Mouse (Mus musculus) induced T-regulatory cell, adult 2 months (primary cell): Measurements from ENCODE around the gene Ppp1r2.
A peak's percentile ranks its signal among the peaks of the same experiment; 100 is the strongest.

Experiments
- DNase-seq: peaks from one replicate; pipeline ENCODE4 v3.0.0-alpha.2; 2012; ENCODE audit warnings: low read depth

Ppp1r2 gene

GRCm38 (mm10) chr16:31290281-31290680, 15.2 kb upstream of the Ppp1r2 start:
- DNase-seq, result no peak

DNA sequence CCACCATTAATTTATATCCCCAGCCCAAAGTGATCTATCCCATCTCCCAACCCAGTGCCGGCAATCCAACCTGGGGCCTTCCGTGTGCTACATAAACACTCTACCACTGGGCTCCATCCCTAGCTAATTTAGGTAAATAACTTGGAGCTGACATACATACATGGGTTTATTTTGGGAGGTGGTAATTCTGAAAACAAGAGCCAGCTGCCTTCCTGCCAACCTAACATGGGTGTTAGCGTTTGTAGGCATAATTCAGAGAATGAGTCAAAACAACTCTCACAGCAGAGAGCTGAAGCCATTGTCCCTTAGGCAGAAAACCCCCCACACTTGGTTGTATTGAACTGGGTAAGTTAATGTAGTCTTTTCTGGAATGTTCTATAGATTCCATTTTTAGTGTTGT, 12.6 kb upstream of the Ppp1r2 start:
- DNase-seq, result no peak

GRCm38 (mm10) chr16:31286801-31287488, 11.9 kb upstream of the Ppp1r2 start:
- DNase-seq, result no peak

DNA sequence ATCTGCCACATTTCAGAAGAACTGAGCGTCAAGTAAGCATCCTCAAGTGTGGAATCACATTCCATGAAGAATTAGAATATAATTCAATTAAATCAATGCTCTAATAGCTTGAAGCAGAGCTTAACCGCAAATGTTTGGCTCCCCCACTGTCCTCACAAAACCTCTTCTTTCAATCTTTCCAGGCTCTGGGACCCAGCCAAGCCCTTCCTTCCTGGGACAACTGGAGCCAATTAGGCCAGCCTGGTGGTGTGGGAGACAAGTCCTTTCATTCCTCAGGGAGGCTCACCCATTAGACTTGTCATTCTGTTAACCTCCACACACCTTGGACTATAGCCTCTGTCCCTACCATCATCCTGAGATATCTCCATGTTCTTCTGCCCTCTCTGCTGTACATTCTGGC, 6.9 kb upstream of the Ppp1r2 start:
- DNase-seq, result no peak

- no peak for DNase-seq
Observed at GRCm38 (mm10) chr16:31280176-31280575, 5.1 kb upstream of the Ppp1r2 start.

- DNase-seq, result no peak
Observed at GRCm38 (mm10) chr16:31278581-31278980, 3.5 kb upstream of the Ppp1r2 start.

DNA sequence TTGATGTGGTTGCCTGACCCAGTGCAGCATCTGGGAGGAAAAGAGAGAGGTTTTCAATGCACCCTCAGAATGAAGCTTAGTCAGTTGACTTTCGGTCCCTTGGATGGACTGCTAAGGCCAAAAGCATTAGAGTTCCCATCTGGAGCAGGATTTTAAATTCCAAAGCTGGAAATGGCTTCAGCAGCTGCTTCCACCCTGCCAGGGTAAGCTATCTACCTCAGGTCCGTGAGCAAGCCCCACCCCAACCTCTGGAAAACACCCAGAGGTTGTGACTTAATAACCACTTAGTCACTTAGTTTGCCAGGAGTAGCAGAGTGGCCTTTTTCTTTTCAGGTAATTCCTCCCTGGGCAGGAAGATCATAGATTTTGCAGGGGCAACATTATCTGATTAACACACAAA, 3.0 kb upstream of the Ppp1r2 start:
- no peak for DNase-seq

GRCm38 (mm10) chr16:31276962-31277361, 1.9 kb upstream of the Ppp1r2 start:
- DNase-seq, result no peak

- no peak for DNase-seq
Observed at GRCm38 (mm10) chr16:31276539-31276938, 1.5 kb upstream of the Ppp1r2 start.

DNA sequence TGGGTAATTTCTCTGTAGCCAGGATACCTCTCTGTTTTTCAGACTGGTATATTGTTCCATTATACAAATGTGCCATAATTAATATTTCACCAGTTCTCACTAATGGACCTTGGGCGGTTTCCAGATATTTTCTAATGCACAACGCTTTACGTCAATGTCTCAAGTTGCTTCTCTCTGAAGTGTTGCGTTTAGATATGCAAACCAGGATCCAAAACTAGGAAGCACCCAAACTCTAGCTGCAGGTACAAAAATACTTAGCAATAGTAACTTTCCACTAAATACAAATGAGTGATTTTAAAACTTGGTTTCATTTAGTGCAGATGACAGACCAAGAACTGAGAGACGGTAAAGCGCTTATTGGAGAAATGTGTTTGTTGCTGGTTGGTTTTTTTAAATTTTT, 993 bp downstream of the Ppp1r2 start:
- DNase-seq, result peak; percentile 41

DNA sequence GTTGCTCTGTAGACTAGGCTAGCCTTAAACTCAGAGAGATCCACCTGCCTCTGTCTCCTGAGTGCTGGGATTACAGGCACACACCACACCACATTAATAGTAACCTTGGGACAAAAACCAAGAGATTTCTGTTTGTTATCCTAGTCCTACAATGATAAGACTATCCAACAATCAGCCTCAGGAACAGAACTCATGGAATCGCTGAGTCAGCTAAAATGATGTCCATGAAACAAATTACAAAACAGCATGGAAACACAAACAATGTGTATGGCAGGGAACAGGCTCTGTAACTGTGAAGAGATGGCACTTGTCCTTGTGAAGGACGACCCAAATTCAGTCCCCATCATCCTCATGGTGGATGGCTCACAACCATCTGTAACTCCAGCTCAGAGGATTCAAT, 8.4 kb downstream of the Ppp1r2 start:
- DNase-seq, result no peak

DNA sequence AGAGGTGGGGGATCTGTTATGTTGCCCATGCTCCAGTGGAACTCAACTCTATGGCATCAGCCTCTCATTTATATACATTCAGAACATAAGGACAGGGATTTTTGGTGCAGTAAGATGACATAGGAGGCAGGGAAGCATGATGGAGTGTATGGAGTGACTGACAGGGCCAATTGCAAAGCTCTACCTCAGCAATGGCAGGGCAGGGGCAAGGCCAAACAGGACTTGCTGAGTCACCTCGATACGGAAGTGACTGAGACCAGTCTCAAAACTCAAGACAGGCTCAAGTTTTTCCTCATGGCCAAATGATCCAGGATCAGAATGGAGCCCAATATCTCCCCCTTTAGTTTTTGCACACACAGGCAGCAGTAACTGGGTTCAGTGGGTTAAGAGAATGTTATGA, 18.9 kb downstream of the Ppp1r2 start:
- no peak for DNase-seq

DNA sequence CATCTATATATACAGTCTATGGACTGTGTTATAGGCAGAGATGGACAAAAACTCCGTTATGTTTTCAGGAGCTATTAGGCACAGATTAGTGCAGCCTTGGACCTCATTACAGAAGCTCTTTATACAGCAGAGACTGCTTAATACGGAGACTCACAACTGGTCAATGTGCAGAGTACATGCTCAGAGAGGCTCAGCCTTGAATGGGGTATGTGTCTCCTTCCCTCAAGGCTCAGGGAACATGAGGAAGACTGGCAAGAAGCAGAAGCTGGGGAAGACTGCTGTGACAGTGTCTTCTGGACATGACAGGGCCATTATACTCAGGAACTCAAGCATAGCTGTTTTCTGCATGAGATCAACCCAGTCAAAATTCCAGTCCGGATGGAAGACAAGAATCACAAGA, 19.4 kb downstream of the Ppp1r2 start:
- no peak for DNase-seq

GRCm38 (mm10) chr16:31249401-31249800, 25.7 kb downstream of the Ppp1r2 start:
- DNase-seq, result no peak

DNA sequence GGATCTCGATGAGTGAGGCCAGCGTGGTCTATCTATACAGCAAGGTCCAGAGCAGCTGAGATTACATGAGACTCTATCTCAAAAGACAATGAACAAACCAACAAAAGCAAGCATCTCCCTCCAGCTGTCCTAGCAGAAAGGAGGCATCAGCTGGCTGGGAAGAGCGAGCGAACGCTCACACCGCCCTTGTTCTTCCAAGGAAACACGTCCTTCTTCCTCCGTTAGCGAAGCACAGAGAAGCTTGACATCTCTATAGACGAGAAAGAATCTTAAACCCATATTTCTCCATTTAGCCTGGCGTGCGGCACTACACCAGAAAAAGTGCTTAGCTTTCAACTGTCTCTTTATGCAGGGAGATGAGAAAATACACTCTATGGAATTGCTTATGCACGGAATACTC, 26.4 kb downstream of the Ppp1r2 start:
- no peak for DNase-seq

- no peak for DNase-seq
Observed at GRCm38 (mm10) chr16:31247442-31247841, 27.6 kb downstream of the Ppp1r2 start.

DNA sequence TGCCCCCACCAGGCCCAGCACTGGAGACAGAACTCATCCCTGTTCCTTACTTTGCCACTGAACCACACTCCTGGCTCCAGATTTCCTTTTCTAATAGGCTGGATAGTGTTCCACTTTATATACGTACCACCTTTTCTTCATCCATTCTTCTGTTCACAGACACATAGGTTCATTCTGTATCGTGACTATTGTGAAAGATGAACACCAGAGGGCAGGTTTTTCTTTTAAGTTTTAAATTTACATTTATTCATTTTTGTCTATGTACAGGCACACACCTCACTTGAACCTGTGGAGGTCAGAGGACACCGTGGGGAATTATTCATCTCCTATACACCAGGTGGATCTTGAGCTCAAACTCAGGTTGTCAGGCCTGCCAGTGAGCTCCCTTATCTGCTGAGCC, 31.0 kb downstream of the Ppp1r2 start:
- peak; percentile 14 for DNase-seq

DNA sequence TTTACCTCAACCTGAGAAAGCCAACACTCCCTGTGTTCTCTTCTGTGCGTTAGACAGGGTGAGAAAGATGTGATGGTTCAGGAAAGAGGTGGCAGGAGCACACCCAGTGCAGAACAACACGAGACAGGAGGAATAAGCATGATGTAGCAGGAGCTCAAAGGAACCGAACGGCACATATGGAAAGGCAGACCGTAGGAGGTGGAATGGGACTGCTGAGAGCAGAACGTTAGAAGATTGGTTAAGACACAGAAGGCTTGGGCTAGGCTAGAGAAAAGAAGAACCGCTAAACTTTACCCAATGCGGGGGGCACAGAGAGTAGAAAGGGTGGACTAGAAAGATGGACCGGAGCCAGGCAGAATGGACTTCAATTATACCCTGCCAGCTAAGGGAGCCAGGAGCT, 33.6 kb downstream of the Ppp1r2 start:
- DNase-seq, result no peak

DNA sequence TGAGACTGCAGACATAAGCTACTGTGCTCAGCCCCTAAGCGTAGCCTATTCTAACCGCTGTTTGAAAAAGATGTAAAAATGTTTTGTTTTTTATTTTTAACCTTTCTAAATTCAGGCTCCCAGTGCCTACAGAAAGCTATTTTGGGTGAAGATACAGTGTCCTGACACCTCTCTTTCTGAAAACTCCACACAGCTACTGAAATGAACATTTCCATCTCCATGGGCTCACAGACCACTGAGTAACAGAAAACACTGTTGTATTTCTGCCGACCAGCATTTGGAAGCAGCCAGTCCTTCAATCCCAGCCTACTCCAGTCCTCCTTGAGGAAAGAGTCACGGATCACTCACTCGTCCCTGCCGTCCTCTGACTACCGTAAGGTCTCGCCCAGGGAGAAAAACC, 34.5 kb downstream of the Ppp1r2 start:
- no peak for DNase-seq

GRCm38 (mm10) chr16:31238281-31238680, 36.8 kb downstream of the Ppp1r2 start:
- no peak for DNase-seq

- peak; percentile 52 for DNase-seq
Observed at GRCm38 (mm10) chr16:31235457-31236310, 39.4 kb downstream of the Ppp1r2 start.

DNA sequence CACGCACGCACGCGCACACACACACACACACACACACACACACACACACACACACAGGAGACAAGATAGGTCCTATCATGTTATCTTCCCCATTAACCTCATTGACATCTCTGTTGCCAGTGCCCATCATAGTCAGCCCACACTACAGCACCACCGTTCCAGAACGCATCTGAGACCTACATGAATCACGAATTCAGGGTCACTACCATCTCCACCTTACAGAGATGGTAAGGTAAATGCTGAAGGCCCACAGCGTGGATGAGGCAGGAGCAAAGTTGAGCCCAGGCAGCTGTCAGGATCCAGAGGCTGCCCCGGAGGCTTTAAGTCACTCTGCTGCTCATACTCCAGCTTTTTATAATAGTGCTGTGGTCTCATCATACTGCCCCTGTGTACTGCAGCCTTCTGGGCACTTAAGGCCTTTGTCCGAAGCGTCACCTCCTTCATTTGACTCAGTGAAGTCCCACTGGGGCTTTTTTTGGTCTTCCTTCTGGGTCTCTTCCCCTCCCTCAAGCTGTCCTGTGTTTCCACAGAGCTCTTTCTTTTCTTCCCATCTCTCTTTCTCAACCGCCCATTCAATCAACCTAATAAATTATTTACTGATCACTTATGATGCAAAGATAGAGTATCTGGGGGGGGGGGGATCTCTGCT, 40.1 kb downstream of the Ppp1r2 start:
- peak; percentile 20 for DNase-seq

GRCm38 (mm10) chr16:31234356-31234755, 40.7 kb downstream of the Ppp1r2 start:
- no peak for DNase-seq
